Mouse (Mus musculus) limb, embryonic 14.5 days (tissue): Measurements from ENCODE around the gene Cdk9. TPM values are rescaled to one million over a fixed set of nuclear protein-coding genes. Genes with fewer than 3 reads are reported as not detected.

ENCODE experiments used
- ATAC-seq: fragments of 200-750 bp; cut with Nextera tagmentation; 2 replicates; pipeline ENCODE4 v1.8.0; 2017; ENCODE audit warnings: low read depth, moderate number of reproducible peaks, moderate TSS enrichment; ENCODE audit not compliant: low FRiP score
- DNase-seq: peaks from one replicate; pipeline ENCODE4 v3.0.0-alpha.2; 2015; ENCODE audit warnings: low spot score
- H3K27ac ChIP-seq: fragments of 300-500 bp; sonication (generic); replicated peaks from 2 replicates; pipeline ENCODE4 v1.5.1; 2014; ENCODE audit warnings: low read depth, mild to moderate bottlenecking, low read length, moderate library complexity, mixed read lengths
- H3K27me3 ChIP-seq: fragments of 300-500 bp; sonication (generic); 2 replicates; pipeline ENCODE4 v1.6.1; 2014; ENCODE audit warnings: low read length, mixed read lengths; ENCODE audit not compliant: control insufficient read depth, insufficient read depth
- H3K36me3 ChIP-seq: fragments of 300-500 bp; sonication (generic); 2 replicates; pipeline ENCODE4 v1.6.1; 2014; ENCODE audit warnings: mild to moderate bottlenecking, low read length, moderate library complexity, mixed read lengths; ENCODE audit not compliant: control insufficient read depth, insufficient read depth
- H3K4me1 ChIP-seq: fragments of 300-500 bp; sonication (generic); 2 replicates; pipeline ENCODE4 v1.6.1; 2014; ENCODE audit warnings: antibody characterized with exemption, low read length, mixed read lengths; ENCODE audit not compliant: control insufficient read depth, insufficient read depth
- H3K4me2 ChIP-seq: fragments of 300-500 bp; sonication (generic); replicated peaks from 2 replicates; pipeline ENCODE4 v1.6.1; 2014; ENCODE audit warnings: low read depth, mild to moderate bottlenecking, low read length, moderate library complexity; ENCODE audit not compliant: severe bottlenecking
- H3K4me3 ChIP-seq: fragments of 300-500 bp; sonication (generic); replicated peaks from 2 replicates; pipeline ENCODE4 v1.5.1; 2014; ENCODE audit warnings: low read length
- H3K9ac ChIP-seq: fragments of 300-500 bp; sonication (generic); 2 replicates; pipeline ENCODE4 v1.6.1; 2014; ENCODE audit warnings: mild to moderate bottlenecking, low read depth, low read length, moderate library complexity; ENCODE audit not compliant: severe bottlenecking
- H3K9me3 ChIP-seq: fragments of 300-500 bp; sonication (generic); 2 replicates; pipeline ENCODE4 v1.6.1; 2016; ENCODE audit warnings: low read length; ENCODE audit not compliant: control insufficient read depth
- POLR2A ChIP-seq: fragments of 200-500 bp; IDR thresholded peaks from 2 replicates; pipeline ENCODE4 v1.8.0; 2012; ENCODE audit warnings: inconsistent platforms, mild to moderate bottlenecking, moderate library complexity, borderline replicate concordance; ENCODE audit not compliant: insufficient read depth, insufficient read length; ENCODE audit errors: extremely low read depth
- WGBS: fragments of 180-500 bp; shearing (Covaris S2); extraction: QIAGEN DNeasy Blood & Tissue Kit; methylation state at CpG from one replicate; pipeline ENCODE4 v1.1.7; 2014; 5-methylcytosine and 5-hydroxymethylcytosine counted together
- polyA plus RNA-seq, 2 experiments: library from polyadenylated mRNA; depleted of rRNA in 1 of 2; stranded (reverse) in 1 of 2; unstranded in 1 of 2; fragments of >200 nt; fragmentation: Nextera tagmentation in 1 of 2; extraction: Ambion mirVana in 1 of 2; gene quantifications; 2 replicates each; pipeline versions ENCODE4 v1.2.1 to v1.2.3; 2012 to 2014

Cdk9 gene
- polyA plus RNA-seq (2012; rRNA removed) = 211 and 240 TPM in 2 replicates
- 84.7 and 87.1 TPM in 2 replicates for polyA plus RNA-seq (2014; fragmentation: Nextera tagmentation; extraction: Ambion mirVana)

DNA sequence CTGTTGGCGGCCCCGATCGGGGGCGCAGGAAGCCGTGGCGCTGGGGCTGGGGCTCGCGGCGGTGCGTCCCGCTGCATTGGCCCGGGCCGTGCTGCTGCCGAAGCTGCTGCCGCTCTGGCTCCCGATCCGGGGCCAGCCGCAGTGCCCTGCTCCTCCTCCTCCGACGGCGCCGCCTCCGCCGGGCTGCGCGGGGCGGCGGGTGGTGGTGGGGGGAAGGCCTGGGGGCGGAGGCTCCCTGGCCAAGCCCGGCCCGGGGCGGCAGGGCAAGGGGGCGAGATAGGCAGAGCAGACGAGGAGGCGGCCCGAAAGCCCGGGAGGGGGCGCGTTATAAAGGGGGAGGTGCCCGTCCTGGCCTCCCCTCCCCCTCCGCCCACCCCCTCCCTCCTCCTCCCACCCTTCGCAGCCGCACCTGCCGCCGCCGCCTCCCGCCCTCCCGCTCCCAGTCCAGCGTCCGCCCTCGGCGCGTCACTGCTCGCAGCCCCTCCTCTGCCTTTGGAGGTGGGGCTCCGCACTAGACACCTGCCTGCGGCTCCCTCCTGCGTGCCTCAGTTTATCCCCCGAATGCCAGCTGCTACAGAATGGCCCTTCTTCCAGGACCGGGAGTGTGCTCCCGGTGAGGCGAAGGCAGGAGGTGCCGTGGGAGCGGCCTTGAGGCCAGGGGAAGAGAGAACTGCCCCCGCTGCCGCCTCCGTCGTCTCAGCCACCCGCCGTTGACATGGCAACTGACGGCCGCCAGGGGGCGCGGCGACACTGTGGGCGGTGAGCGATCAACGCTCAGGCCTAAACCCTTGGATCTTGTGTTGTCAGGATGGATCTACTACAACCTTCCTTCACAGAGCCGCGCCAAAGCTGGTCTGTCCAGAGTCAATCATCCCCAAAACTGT, at the start of gene Cdk9:
Gene Cdk9, minus strand, starts transcription at position 143 of the 884 bp plus-strand sequence.
- Histone ChIP-seq H3K9ac (peak within 1 kb of the TSS; percentile 84), H3K9me3 (no peaks in the 10 kb centered on the region), H3K4me2 (peak within 1 kb of the TSS; percentile 79), H3K4me3 (peak within 1 kb of the TSS; percentile 88), H3K27me3 (no peaks in the 10 kb centered on the region), H3K4me1 (peaks cover 16% of the 10 kb centered on the region), H3K27ac (peak within 1 kb of the TSS; percentile 95), H3K36me3 (peaks cover 31% of the 10 kb centered on the region)
- ATAC-seq (peak; percentile 89), DNase-seq (peak; percentile 87)
- no peak for TF ChIP-seq POLR2A
- 2% methylated on average over 33 of the region's 79 CpGs for WGBS

DNA sequence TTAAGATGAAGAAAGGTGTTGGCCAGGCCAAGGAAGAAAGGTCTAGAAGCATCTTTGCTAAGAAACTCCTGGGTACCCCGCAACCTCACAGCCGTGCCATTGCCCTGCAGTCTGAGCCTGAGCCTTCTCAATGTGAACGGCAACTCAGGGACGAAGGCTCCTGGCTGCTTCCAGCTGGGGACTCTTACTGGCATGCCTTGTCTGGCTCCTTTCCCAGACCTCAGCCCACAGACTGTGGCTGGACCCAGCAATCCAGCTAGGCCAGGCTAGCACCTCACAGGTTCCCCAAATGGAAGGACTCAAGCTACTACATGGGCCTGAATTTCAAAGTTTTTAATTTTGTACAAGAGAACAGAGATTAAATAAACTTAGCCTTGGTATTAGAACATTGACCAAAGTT, 49.0 kb upstream of the Cdk9 start:
- no peak for TF ChIP-seq POLR2A
- Histone ChIP-seq H3K4me3 (no peak overlapping the region), H3K4me2 (no peak overlapping the region), H3K4me1 (peaks cover 2% of the 10 kb centered on the region; the same call in 1 of the 2 replicates), H3K9me3 (no peaks in the 10 kb centered on the region), H3K9ac (no peak overlapping the region), H3K27ac (no peak overlapping the region), H3K36me3 (peaks cover 34% of the 10 kb centered on the region), H3K27me3 (no peaks in the 10 kb centered on the region)
- DNase-seq (no peak), ATAC-seq (no peak)
- WGBS = 85% methylated on average over 4 of the region's 4 CpGs

DNA sequence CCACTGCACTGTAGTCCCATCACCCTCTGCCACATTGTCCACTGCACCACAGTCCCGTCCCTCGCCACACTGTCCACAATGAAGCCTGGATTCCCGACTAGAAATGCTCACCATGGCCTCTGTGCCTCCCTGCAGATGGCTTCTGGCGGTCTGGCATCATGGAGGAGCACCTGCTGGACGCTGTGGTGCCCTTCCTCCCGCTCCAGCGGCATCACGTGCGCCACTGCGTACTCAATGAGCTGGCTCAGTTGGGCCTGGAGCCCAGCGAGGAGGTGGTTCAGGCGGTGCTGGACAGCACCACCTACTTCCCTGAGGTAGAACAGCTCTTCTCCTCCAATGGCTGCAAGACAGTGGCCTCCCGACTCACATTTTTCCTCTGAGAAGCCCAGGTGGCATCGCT, 48.5 kb upstream of the Cdk9 start:
- Histone ChIP-seq H3K4me2 (no peak overlapping the region), H3K36me3 (peaks cover 34% of the 10 kb centered on the region), H3K9me3 (no peaks in the 10 kb centered on the region), H3K27me3 (no peaks in the 10 kb centered on the region), H3K4me3 (no peak overlapping the region), H3K9ac (no peak overlapping the region), H3K4me1 (peaks cover 2% of the 10 kb centered on the region; the same call in 1 of the 2 replicates), H3K27ac (no peak overlapping the region)
- ATAC-seq = no peak
- no peak for TF ChIP-seq POLR2A
- 87% methylated on average over 14 of the region's 14 CpGs for WGBS
- no peak for DNase-seq

DNA sequence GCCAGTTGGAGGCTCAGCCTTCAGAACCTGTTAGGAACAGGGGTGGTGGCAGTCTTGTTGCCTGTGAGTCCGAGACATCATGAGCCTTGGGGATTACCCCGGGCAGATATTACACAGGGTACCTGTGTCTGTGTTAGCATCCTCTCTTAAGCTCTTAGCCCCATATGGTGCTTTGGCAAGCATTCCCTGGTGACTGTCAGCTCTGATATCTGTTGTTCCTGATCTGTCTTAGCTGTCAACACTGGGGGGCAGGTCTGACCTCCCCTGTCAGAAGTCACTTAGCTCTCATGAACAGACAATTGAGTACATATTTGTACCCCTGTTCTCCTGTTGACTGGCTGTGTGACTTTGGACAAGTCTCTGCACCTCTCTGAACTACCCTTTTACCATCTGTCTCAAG, 46.1 kb upstream of the Cdk9 start:
- no peak for ATAC-seq
- DNase-seq = no peak
- H3K27me3 ChIP-seq = no peaks in the 10 kb centered on the region
- 91% methylated on average over 2 of the region's 2 CpGs for WGBS
- H3K9me3 ChIP-seq = no peaks in the 10 kb centered on the region
- H3K4me1 ChIP-seq = peaks cover 2% of the 10 kb centered on the region; the same call in 1 of the 2 replicates
- TF ChIP-seq POLR2A = no peak
- H3K27ac ChIP-seq = no peak overlapping the region
- no peak overlapping the region for H3K4me2 ChIP-seq
- H3K9ac ChIP-seq = no peak overlapping the region
- H3K36me3 ChIP-seq = peaks cover 40% of the 10 kb centered on the region
- H3K4me3 ChIP-seq = no peak overlapping the region

DNA sequence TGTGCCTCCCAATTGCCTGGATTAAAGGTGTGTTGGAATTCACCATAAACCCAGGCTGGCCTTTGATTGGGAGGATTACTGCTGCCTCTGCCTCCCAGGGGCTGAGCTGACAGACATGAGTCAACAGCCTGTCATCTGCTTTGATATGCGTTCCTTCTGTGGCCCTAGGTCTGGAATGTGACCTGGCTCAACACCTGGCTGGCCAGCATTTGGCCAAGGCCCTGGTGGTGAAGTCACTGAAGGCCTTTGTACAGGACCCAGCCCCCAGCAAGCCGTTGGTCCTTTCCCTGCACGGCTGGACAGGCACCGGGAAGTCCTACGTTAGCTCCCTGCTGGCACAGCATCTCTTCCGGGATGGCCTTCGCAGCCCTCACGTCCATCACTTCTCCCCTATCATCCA, 45.6 kb upstream of the Cdk9 start:
- Histone ChIP-seq H3K36me3 (peaks cover 40% of the 10 kb centered on the region), H3K9ac (0 out of 2 replicates have a peak overlapping the region, but pooled peaks have one; percentile 16)
- 73% methylated on average over 8 of the region's 8 CpGs for WGBS

More for the DNA sequence above, 45.6 kb upstream of the Cdk9 start:
- no peaks in the 10 kb centered on the region for H3K9me3 ChIP-seq
- no peak overlapping the region for H3K27ac ChIP-seq
- no peak overlapping the region for H3K4me2 ChIP-seq
- H3K27me3 ChIP-seq = no peaks in the 10 kb centered on the region
- DNase-seq (no peak), ATAC-seq (no peak)
- no peak overlapping the region for H3K4me3 ChIP-seq
- no peak for TF ChIP-seq POLR2A
- H3K4me1 ChIP-seq = peaks cover 2% of the 10 kb centered on the region; the same call in 1 of the 2 replicates
